Mouse (Mus musculus): ENCODE measurements at regions not wholly inside any gene's neighbourhood (a gene's known extent, or its start where the extent isn't known, plus 50 kb on each side); places are given as distances from the start of the nearest gene placed in this dataset.

DNA sequence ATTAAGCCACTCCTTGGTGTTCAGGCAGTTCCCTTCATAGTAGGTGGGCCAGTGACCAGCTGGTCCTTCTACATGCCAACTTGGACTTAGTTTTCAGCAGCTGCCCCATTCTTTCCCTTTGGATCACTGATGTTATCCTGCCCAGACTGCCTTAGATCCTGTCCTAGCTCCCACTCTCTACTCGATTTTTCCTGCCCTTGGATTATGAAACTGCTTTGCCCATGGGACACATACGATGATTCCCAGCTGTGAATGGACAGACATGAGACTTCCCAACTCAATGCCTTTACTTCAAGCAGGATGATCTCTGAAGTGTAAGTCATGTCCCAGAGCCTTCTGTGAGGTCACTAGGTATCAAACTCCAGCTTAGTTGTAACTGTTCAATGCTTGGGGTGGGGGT is 684.5 kb upstream of the Vstm2b start:
- H3K27me3 ChIP-seq (ENCODE audit: control insufficient read depth, insufficient read depth, low read length) = no peaks in the 10 kb centered on the region
- H3K27ac ChIP-seq (replicated peaks; ENCODE audit: low read depth, low read length) = no peak overlapping the region
- H3K9me3 ChIP-seq (ENCODE audit: control insufficient read depth, low read length) = no peaks in the 10 kb centered on the region
- DNase-seq (ENCODE audit: low spot score) (no peak), ATAC-seq (ENCODE audit: low FRiP score, low read depth) (no peak)
- TF ChIP-seq POLR2A (IDR thresholded peaks at IDR 0.05; ENCODE audit: borderline replicate concordance, extremely low read depth, insufficient read depth, insufficient read length) = no peak
- no peak overlapping the region for H3K4me2 ChIP-seq (replicated peaks; ENCODE audit: low read depth, low read length, severe bottlenecking)
- no peaks in the 10 kb centered on the region for H3K36me3 ChIP-seq (ENCODE audit: control insufficient read depth, insufficient read depth, low read length)
- no peak overlapping the region for H3K4me3 ChIP-seq (replicated peaks; ENCODE audit: low read length)
- WGBS = 72% methylated on average over 2 of the region's 2 CpGs
- H3K4me1 ChIP-seq (ENCODE audit: control insufficient read depth, insufficient read depth, low read length) = no peaks in the 10 kb centered on the region
- H3K9ac ChIP-seq (ENCODE audit: low read depth, low read length, severe bottlenecking) = no peak overlapping the region

DNA sequence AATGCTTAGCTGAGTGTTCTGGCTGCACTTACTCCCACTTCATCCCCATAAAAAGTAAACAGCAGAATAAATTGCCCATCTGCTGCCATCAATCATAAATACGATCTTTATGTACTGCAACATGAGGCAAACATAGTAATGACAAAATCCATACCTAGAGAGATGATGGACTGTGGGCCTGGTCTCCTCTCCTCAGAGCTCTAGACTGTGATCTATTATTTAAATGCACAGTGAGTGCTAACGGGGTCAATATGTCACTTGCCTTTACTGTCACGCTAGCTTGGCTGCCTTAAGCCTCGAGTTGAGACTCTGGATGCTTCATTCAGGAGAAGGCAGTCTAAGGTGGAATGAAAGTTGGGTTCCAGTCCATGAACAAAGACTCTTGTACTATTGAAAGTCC is 683.7 kb upstream of the Vstm2b start:
- H3K9me3 ChIP-seq (ENCODE audit: control insufficient read depth, low read length) = no peaks in the 10 kb centered on the region
- peak; percentile 15 for DNase-seq (ENCODE audit: low spot score)
- ATAC-seq (ENCODE audit: low FRiP score, low read depth) = no peak
- H3K4me3 ChIP-seq (replicated peaks; ENCODE audit: low read length) = no peak overlapping the region
- TF ChIP-seq POLR2A (IDR thresholded peaks at IDR 0.05; ENCODE audit: borderline replicate concordance, extremely low read depth, insufficient read depth, insufficient read length) = no peak
- H3K4me1 ChIP-seq (ENCODE audit: control insufficient read depth, insufficient read depth, low read length) = peaks cover 4% of the 10 kb centered on the region
- WGBS = 52% methylated on average over 4 of the region's 4 CpGs
- no peaks in the 10 kb centered on the region for H3K36me3 ChIP-seq (ENCODE audit: control insufficient read depth, insufficient read depth, low read length)
- no peak overlapping the region for H3K27ac ChIP-seq (replicated peaks; ENCODE audit: low read depth, low read length)
- no peak overlapping the region for H3K4me2 ChIP-seq (replicated peaks; ENCODE audit: low read depth, low read length, severe bottlenecking)
- no peaks in the 10 kb centered on the region for H3K27me3 ChIP-seq (ENCODE audit: control insufficient read depth, insufficient read depth, low read length)
- H3K9ac ChIP-seq (ENCODE audit: low read depth, low read length, severe bottlenecking) = no peak overlapping the region

DNA sequence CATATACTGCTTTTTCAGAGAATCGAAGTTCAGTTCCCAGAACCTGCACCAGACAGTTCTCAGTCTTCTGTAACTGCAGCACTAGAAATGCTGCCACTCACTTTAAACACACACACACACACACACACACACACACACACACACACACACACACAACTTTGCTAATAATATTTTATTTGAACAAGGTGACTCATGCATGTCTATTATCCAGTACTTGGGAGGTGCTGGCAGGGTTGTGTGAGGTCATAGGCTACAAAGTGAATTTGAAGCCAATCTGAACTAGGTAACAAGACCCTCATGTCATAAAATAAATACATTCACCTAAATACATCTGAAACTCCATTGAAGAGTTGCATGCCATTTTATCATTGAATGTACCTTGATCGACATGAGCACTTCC is 682.9 kb upstream of the Vstm2b start:
- H3K9ac ChIP-seq (ENCODE audit: low read depth, low read length, severe bottlenecking) = no peak overlapping the region
- no peak overlapping the region for H3K27ac ChIP-seq (replicated peaks; ENCODE audit: low read depth, low read length)
- H3K36me3 ChIP-seq (ENCODE audit: control insufficient read depth, insufficient read depth, low read length) = no peaks in the 10 kb centered on the region
- H3K4me1 ChIP-seq (ENCODE audit: control insufficient read depth, insufficient read depth, low read length) = peaks cover 4% of the 10 kb centered on the region
- WGBS = 63% methylated on average over 2 of the region's 2 CpGs
- no peak overlapping the region for H3K4me2 ChIP-seq (replicated peaks; ENCODE audit: low read depth, low read length, severe bottlenecking)
- ATAC-seq (ENCODE audit: low FRiP score, low read depth) = no peak; the same call in 1 of the 2 replicates
- no peaks in the 10 kb centered on the region for H3K27me3 ChIP-seq (ENCODE audit: control insufficient read depth, insufficient read depth, low read length)
- H3K4me3 ChIP-seq (replicated peaks; ENCODE audit: low read length) = no peak overlapping the region
- TF ChIP-seq POLR2A (IDR thresholded peaks at IDR 0.05; ENCODE audit: borderline replicate concordance, extremely low read depth, insufficient read depth, insufficient read length) = no peak
- no peak for DNase-seq (ENCODE audit: low spot score)
- H3K9me3 ChIP-seq (ENCODE audit: control insufficient read depth, low read length) = no peaks in the 10 kb centered on the region

DNA sequence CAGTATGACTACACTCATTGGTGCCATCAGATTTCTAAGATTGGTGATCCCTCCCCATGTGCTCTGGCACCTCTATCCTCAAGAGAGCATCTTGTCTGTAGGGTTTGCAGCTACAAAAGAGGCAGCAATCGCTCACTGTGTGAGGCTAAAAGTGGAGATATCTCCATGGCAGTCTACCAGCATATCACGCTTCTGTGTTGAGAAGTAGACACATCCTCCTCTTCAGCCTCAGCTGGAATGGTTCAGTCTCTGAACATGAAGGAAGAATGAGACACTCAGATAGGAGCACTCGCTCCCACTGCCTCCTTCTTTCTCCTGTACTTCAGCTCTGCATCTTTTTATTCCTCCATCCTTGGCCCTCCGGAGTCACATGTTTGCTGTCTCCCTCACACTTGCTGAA is 677.6 kb upstream of the Vstm2b start:
- no peak for TF ChIP-seq POLR2A (IDR thresholded peaks at IDR 0.05; ENCODE audit: borderline replicate concordance, extremely low read depth, insufficient read depth, insufficient read length)
- Histone ChIP-seq H3K9me3 (ENCODE audit: control insufficient read depth, low read length) (no peaks in the 10 kb centered on the region), H3K4me1 (ENCODE audit: control insufficient read depth, insufficient read depth, low read length) (peaks cover 4% of the 10 kb centered on the region), H3K4me2 (replicated peaks; ENCODE audit: low read depth, low read length, severe bottlenecking) (no peak overlapping the region), H3K27ac (replicated peaks; ENCODE audit: low read depth, low read length) (no peak overlapping the region), H3K9ac (ENCODE audit: low read depth, low read length, severe bottlenecking) (no peak overlapping the region), H3K4me3 (replicated peaks; ENCODE audit: low read length) (no peak overlapping the region), H3K27me3 (ENCODE audit: control insufficient read depth, insufficient read depth, low read length) (no peaks in the 10 kb centered on the region), H3K36me3 (ENCODE audit: control insufficient read depth, insufficient read depth, low read length) (no peaks in the 10 kb centered on the region)
- no peak for ATAC-seq (ENCODE audit: low FRiP score, low read depth)
- DNase-seq (ENCODE audit: low spot score) = no peak
- 81% methylated on average over 4 of the region's 4 CpGs for WGBS

DNA sequence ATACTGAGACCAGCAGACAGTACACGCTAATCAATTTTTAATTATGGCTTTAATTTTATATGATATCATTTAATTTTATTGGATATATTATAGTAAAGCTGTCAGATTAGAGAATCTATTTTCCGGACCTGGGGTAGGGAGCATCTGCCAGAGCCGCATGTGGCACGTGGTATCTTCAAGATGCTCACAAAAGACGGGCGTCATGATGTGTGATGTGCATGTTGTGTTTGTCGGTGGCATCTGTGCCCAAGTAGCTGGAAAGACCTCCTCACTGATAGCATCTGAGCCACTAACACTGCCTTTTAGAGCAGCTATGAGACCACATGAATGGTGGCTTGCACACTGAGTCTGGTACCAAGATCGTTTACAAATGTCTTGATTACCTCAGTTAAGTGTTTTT is 652.9 kb upstream of the Vstm2b start:
- no peak for ATAC-seq (ENCODE audit: low FRiP score, low read depth)

DNA sequence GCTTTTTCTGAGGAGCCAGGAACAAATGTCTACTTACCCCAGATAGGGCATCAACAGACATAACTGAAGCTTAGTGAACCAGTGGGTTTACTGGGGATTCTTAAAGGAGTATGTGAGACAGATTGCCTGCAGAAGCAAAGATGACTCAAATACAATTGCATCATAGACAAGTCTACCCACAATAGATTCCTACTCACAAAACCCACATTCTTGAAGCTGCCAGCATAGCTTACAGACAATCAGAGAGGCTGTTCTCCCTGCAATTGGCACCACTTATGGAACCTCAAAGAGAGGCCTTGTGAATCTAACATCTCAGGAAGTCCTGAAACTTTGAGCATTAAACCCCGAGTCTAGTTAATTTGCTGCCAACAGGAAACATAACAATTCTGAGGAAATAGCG is 649.6 kb upstream of the Vstm2b start:
- 70% methylated on average over 2 of the region's 2 CpGs for WGBS
- H3K4me1 ChIP-seq (ENCODE audit: control insufficient read depth, insufficient read depth, low read length) = no peaks in the 10 kb centered on the region
- H3K36me3 ChIP-seq (ENCODE audit: control insufficient read depth, insufficient read depth, low read length) = no peaks in the 10 kb centered on the region
- DNase-seq (ENCODE audit: low spot score) (no peak), ATAC-seq (ENCODE audit: low FRiP score, low read depth) (no peak)
- H3K27me3 ChIP-seq (ENCODE audit: control insufficient read depth, insufficient read depth, low read length) = no peaks in the 10 kb centered on the region
- no peaks in the 10 kb centered on the region for H3K9me3 ChIP-seq (ENCODE audit: control insufficient read depth, low read length)
- H3K27ac ChIP-seq (replicated peaks; ENCODE audit: low read depth, low read length) = no peak overlapping the region
- H3K9ac ChIP-seq (ENCODE audit: low read depth, low read length, severe bottlenecking) = no peak overlapping the region
- TF ChIP-seq POLR2A (IDR thresholded peaks at IDR 0.05; ENCODE audit: borderline replicate concordance, extremely low read depth, insufficient read depth, insufficient read length) = no peak
- no peak overlapping the region for H3K4me3 ChIP-seq (replicated peaks; ENCODE audit: low read length)
- H3K4me2 ChIP-seq (replicated peaks; ENCODE audit: low read depth, low read length, severe bottlenecking) = no peak overlapping the region

More for the DNA sequence above, 652.9 kb upstream of the Vstm2b start:
- no peaks in the 10 kb centered on the region for H3K27me3 ChIP-seq (ENCODE audit: control insufficient read depth, insufficient read depth, low read length)
- no peak for DNase-seq (ENCODE audit: low spot score)
- no peak overlapping the region for H3K9ac ChIP-seq (ENCODE audit: low read depth, low read length, severe bottlenecking)
- no peak overlapping the region for H3K4me3 ChIP-seq (replicated peaks; ENCODE audit: low read length)
- WGBS = 90% methylated on average over 8 of the region's 8 CpGs
- no peaks in the 10 kb centered on the region for H3K4me1 ChIP-seq (ENCODE audit: control insufficient read depth, insufficient read depth, low read length)
- H3K9me3 ChIP-seq (ENCODE audit: control insufficient read depth, low read length) = no peaks in the 10 kb centered on the region
- no peak for TF ChIP-seq POLR2A (IDR thresholded peaks at IDR 0.05; ENCODE audit: borderline replicate concordance, extremely low read depth, insufficient read depth, insufficient read length)
- H3K4me2 ChIP-seq (replicated peaks; ENCODE audit: low read depth, low read length, severe bottlenecking) = no peak overlapping the region
- no peaks in the 10 kb centered on the region for H3K36me3 ChIP-seq (ENCODE audit: control insufficient read depth, insufficient read depth, low read length)
- H3K27ac ChIP-seq (replicated peaks; ENCODE audit: low read depth, low read length) = no peak overlapping the region

Data from limb, embryonic 14.5 days (tissue).